ENCODE assay signal across 14 mouse cellular contexts in the genomic region with DNA sequence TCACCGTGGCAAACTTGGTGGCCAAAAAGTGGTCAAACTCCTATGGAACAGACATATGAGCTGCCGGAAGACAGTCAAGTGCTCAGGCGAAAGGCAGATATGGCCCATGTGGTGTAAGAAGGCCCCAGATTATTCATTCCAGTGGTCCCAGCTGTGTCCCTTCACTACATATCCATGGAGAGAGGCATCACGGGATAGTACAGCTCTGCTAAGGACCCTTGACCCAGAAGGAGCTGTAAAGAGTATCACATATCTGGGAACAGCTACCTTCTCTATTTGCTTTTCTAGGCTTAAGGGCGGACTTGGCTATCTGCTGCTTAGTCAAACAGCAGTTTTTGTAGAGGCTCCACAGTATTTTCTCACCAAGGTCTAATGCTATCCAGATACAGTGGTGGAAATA. TPM values are rescaled to one million over a fixed set of nuclear protein-coding genes. Genes with fewer than 3 reads are reported as not detected.
"Had no signal": no experiment of that assay in that cellular context is flagged by ENCODE, and none has a peak within 500 bp of the region (broad histone marks: within the 10 kb centered on the region; RNA-seq: fewer than 3 reads in every experiment).

No protein-coding gene starts in this region.

- H3K4me2 ChIP-seq: limb, embryonic 12.5 days; liver, embryonic 13.5 days; lung, embryonic 15.5 days; midbrain, embryonic 11.5 days; midbrain, embryonic 15.5 days; neural tube, embryonic 12.5 days had no signal

- H3K9ac ChIP-seq: limb, embryonic 12.5 days; liver, embryonic 13.5 days; liver, postnatal 0 days; lung, embryonic 15.5 days; midbrain, embryonic 15.5 days; neural tube, embryonic 12.5 days had no signal

- H3K9me3 ChIP-seq: limb, embryonic 12.5 days; liver, embryonic 13.5 days; lung, embryonic 15.5 days; megakaryocyte, embryonic 14.5 days; midbrain, embryonic 15.5 days; neural tube, embryonic 12.5 days had no signal

- H3K27ac ChIP-seq: limb, embryonic 12.5 days; liver, embryonic 13.5 days; lung, embryonic 15.5 days; macrophage; midbrain, embryonic 15.5 days; neural tube, embryonic 12.5 days had no signal

- H3K4me1 ChIP-seq: limb, embryonic 12.5 days; liver, embryonic 13.5 days; lung, embryonic 15.5 days; midbrain, embryonic 15.5 days; neural tube, embryonic 12.5 days had no signal

- H3K36me3 ChIP-seq: lung, embryonic 15.5 days had no signal

- H3K4me3 ChIP-seq: limb, embryonic 12.5 days; liver, embryonic 13.5 days; lung, embryonic 15.5 days; megakaryocyte, embryonic 14.5 days; midbrain, embryonic 15.5 days; neural tube, embryonic 12.5 days had no signal

- H3K27me3 ChIP-seq: limb, embryonic 12.5 days; liver, embryonic 13.5 days; lung, embryonic 15.5 days; midbrain, embryonic 15.5 days; neural tube, embryonic 12.5 days had no signal

- ATAC-seq: liver, postnatal 0 days; midbrain, embryonic 15.5 days had no signal

- DNase-seq: kidney, postnatal 10 days; liver; liver, embryonic 13.5 days; liver, postnatal 0 days; lung, postnatal 14 days; thymus, postnatal 4 days had no signal

RNA-seq across cellular contexts. Expression of gene Dhtkd1, which starts 12.8 kb away (rescaled TPM):
- total RNA-seq: monocyte, adult 5-6 weeks had no signal
